Mouse (Mus musculus): ENCODE results near the gene Gse1. TPM values are rescaled to one million over a fixed set of nuclear protein-coding genes. Genes with fewer than 3 reads are reported as not detected.
A peak's percentile ranks its signal among the peaks of the same experiment; 100 is the strongest.

The Gse1 gene
- polyA plus RNA-seq, 1 experiment from 2014 or later: 6.9 TPM

DNA sequence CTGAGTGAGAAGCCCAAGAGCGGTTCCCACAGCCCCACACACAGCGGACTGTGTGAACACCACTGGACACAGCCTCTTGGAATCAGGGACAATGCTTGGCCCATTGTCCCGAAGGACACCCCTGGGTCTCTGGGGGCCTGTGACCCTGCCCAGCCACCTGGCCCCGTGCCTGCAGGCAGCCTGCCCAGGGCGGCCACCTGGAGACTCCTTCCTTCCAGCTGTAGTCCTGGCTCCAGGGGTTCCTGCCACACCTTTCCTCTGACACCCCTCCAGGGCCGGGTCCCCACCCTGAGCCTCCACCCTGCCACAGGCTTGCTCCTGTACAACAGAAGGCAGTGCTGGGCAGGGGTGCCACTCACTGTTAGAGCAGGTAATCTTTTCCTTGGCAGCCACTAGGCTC is 39.7 kb upstream of the Gse1 start:
- peaks cover 47% of the 10 kb centered on the region for H3K4me1 ChIP-seq (ENCODE audit: control insufficient read depth, insufficient read depth, low read length)
- no peak for ATAC-seq (ENCODE audit: insufficient read depth, low FRiP score)
- WGBS: 82% methylated on average over 6 of the region's 6 CpGs

DNA sequence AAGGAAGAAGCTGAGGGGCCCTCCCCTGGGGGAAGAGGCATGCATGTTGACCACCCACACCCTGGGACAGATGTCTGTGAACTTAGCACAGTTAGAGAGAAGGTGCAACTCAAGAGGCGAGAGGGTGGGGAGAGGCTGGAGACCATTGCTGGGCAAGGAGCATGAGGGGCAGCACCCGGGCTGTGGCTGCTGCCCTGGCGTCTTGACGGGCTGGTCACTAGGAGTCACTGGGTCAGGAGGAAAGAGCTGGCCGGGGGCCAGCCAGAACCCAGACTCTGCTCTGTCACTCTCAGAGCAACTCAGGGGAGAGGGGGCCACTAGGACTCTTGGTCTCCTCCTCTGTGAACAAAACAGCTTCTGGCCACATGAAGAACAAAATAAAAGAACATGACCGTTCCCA is 38.8 kb upstream of the Gse1 start:
- Histone ChIP-seq H3K4me3 (replicated peaks; ENCODE audit: low read length) (no peak overlapping the region), H3K4me1 (ENCODE audit: control insufficient read depth, insufficient read depth, low read length) (peaks cover 40% of the 10 kb centered on the region), H3K4me2 (ENCODE audit: low read depth, low read length) (no peak overlapping the region), H3K36me3 (ENCODE audit: control insufficient read depth, insufficient read depth, low read length) (no peaks in the 10 kb centered on the region), H3K27me3 (ENCODE audit: control insufficient read depth, insufficient read depth, low read length) (no peaks in the 10 kb centered on the region), H3K27ac (ENCODE audit: low read length) (no peak overlapping the region), H3K9me3 (replicated peaks; ENCODE audit: control insufficient read depth, low read length) (no peaks in the 10 kb centered on the region), H3K9ac (ENCODE audit: low read length) (no peak overlapping the region)
- ATAC-seq (ENCODE audit: insufficient read depth, low FRiP score): no peak
- WGBS: 63% methylated on average over 6 of the region's 6 CpGs

More for the DNA sequence above, 39.7 kb upstream of the Gse1 start:
- Histone ChIP-seq H3K9me3 (replicated peaks; ENCODE audit: control insufficient read depth, low read length) (no peaks in the 10 kb centered on the region), H3K4me3 (replicated peaks; ENCODE audit: low read length) (no peak overlapping the region), H3K9ac (ENCODE audit: low read length) (no peak overlapping the region), H3K27ac (ENCODE audit: low read length) (no peak overlapping the region), H3K4me2 (ENCODE audit: low read depth, low read length) (no peak overlapping the region), H3K36me3 (ENCODE audit: control insufficient read depth, insufficient read depth, low read length) (no peaks in the 10 kb centered on the region), H3K27me3 (ENCODE audit: control insufficient read depth, insufficient read depth, low read length) (no peaks in the 10 kb centered on the region)

DNA sequence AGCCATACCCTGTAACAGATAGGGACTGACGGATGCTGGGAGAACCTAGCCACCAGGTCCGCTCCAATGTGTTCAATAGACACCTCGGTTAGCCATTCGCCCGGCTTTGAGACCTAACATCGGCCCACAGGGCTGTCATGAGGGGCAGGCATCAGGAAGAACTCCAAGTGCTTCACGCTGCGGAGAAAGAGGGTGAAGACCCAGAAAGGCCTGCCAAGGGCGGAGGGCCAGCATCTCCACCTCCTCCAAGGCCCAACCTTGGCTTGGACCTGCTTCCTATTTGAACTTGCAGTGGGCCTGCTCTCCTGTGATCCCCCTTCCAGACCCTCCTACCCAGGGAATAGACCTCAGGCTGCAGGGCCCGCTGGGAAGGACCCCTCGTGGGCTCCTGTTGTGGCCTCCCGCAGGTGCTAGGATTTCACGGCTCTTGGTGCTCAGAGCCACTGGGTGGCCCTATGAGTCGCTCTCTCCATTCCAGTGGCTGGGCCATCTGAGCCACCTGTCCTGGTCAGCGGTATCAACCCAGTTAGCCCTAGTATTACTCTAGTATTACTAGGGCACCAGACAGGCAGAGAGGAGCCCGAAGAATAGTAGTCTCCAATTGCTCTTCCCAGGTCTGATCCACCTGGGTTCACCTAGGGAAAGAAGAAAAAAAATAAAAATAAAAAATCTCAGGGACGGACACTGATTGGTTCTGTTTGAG is 38.0 kb upstream of the Gse1 start:
- 0 out of 2 replicates have a peak, but pooled peaks have one; percentile 2 for ATAC-seq (ENCODE audit: insufficient read depth, low FRiP score)
- H3K36me3 ChIP-seq (ENCODE audit: control insufficient read depth, insufficient read depth, low read length): no peaks in the 10 kb centered on the region
- no peak overlapping the region; the same call in 1 of the 2 replicates for H3K4me3 ChIP-seq (replicated peaks; ENCODE audit: low read length)
- WGBS: 79% methylated on average over 17 of the region's 17 CpGs
- peak overlapping the region; percentile 94 for H3K27ac ChIP-seq (ENCODE audit: low read length)
- H3K9me3 ChIP-seq (replicated peaks; ENCODE audit: control insufficient read depth, low read length): no peaks in the 10 kb centered on the region
- H3K9ac ChIP-seq (ENCODE audit: low read length): no peak overlapping the region
- peaks cover 33% of the 10 kb centered on the region for H3K4me1 ChIP-seq (ENCODE audit: control insufficient read depth, insufficient read depth, low read length)
- no peak overlapping the region for H3K4me2 ChIP-seq (ENCODE audit: low read depth, low read length)
- H3K27me3 ChIP-seq (ENCODE audit: control insufficient read depth, insufficient read depth, low read length): no peaks in the 10 kb centered on the region

DNA sequence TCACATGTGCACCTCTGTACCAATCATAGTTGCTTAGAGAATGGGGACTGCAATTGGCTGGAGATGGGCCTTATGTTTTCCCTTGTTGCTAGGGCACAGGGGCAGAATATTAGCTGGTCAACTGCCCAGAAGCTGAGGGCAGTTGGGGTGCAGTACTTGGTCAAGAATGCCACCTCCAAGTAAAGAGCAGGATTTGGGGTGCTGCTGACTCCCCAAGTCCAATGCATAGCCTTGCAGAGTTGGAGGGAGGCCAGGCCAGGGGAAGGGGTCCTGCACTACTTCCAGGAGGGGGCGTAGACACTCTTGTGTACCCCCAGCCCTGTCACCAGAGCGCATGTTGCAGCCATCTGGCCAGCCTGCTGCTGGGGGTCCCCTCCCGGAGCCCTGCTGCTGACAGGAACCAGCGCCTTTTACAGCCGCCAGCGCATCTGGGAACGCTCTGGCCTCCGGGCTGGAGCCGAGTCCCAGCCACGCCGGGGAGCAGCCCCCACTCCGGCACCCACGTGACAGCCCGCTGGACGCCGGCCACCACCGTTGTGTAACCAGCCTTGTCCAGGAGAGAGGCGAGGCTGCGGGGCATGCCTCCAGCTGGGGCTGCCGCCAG is 37.3 kb upstream of the Gse1 start:
- peak overlapping the region; percentile 47 for H3K4me2 ChIP-seq (ENCODE audit: low read depth, low read length)
- H3K9ac ChIP-seq (ENCODE audit: low read length): peak overlapping the region; percentile 58
- H3K27ac ChIP-seq (ENCODE audit: low read length): peak overlapping the region; percentile 94
- no peaks in the 10 kb centered on the region for H3K36me3 ChIP-seq (ENCODE audit: control insufficient read depth, insufficient read depth, low read length)
- ATAC-seq (ENCODE audit: insufficient read depth, low FRiP score): peak; percentile 87
- peak overlapping the region; percentile 17; the same call in 1 of the 2 replicates for H3K4me3 ChIP-seq (replicated peaks; ENCODE audit: low read length)
- peaks cover 27% of the 10 kb centered on the region for H3K4me1 ChIP-seq (ENCODE audit: control insufficient read depth, insufficient read depth, low read length)
- WGBS: 41% methylated on average over 19 of the region's 20 CpGs
- no peaks in the 10 kb centered on the region for H3K9me3 ChIP-seq (replicated peaks; ENCODE audit: control insufficient read depth, low read length)
- no peaks in the 10 kb centered on the region for H3K27me3 ChIP-seq (ENCODE audit: control insufficient read depth, insufficient read depth, low read length)

DNA sequence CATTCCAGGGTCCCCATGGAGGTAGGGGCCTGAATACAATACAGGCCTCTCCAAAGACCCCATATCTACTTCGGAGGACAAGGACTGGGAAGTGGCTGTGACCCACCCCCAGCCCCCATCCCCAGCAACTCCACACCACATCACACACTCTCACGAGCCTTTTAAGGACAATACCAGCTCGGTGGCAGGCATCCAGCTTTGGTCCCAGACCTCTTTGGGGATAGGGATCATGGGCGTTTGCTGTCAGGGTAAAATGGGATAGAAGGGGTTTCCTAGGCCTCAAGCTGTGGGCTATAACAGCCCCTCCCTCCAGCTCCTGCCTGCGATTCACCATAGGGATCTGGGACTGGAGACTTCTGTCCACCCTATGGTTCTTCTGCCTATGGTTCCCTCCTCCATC is 36.6 kb upstream of the Gse1 start:
- H3K27ac ChIP-seq (ENCODE audit: low read length): peak overlapping the region; percentile 94
- no peak for ATAC-seq (ENCODE audit: insufficient read depth, low FRiP score)

DNA sequence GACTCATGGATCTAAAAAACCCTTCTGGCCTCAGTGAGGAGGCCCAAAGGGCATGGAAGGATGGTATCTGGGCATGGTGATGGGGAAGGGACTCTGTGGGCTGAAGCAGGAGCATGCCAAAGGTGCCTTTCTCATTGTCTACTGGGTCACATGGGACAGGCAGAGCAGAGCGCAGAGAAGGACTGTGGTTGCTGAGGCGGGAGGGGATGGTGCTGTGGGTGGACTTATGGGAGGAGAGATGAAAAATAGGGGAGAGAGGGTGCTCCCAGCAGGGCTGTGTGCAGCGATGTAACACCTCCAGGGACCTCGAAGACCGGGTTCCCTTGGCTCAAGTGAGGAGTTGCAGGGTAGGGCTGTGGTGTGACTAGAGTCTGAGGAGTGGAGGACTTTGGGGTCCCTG is 36.1 kb upstream of the Gse1 start:
- H3K27me3 ChIP-seq (ENCODE audit: control insufficient read depth, insufficient read depth, low read length): no peaks in the 10 kb centered on the region
- no peaks in the 10 kb centered on the region for H3K9me3 ChIP-seq (replicated peaks; ENCODE audit: control insufficient read depth, low read length)
- no peak overlapping the region for H3K9ac ChIP-seq (ENCODE audit: low read length)
- H3K27ac ChIP-seq (ENCODE audit: low read length): peak overlapping the region; percentile 94; the same call in 1 of the 2 replicates
- no peak overlapping the region for H3K4me2 ChIP-seq (ENCODE audit: low read depth, low read length)
- no peak overlapping the region for H3K4me3 ChIP-seq (replicated peaks; ENCODE audit: low read length)
- peaks cover 14% of the 10 kb centered on the region for H3K4me1 ChIP-seq (ENCODE audit: control insufficient read depth, insufficient read depth, low read length)
- WGBS: 98% methylated on average over 5 of the region's 5 CpGs
- no peaks in the 10 kb centered on the region for H3K36me3 ChIP-seq (ENCODE audit: control insufficient read depth, insufficient read depth, low read length)
- ATAC-seq (ENCODE audit: insufficient read depth, low FRiP score): no peak

More for the DNA sequence above, 36.6 kb upstream of the Gse1 start:
- Histone ChIP-seq H3K36me3 (ENCODE audit: control insufficient read depth, insufficient read depth, low read length) (no peaks in the 10 kb centered on the region), H3K9ac (ENCODE audit: low read length) (peak overlapping the region; percentile 58; the same call in 1 of the 2 replicates), H3K4me3 (replicated peaks; ENCODE audit: low read length) (no peak overlapping the region), H3K9me3 (replicated peaks; ENCODE audit: control insufficient read depth, low read length) (no peaks in the 10 kb centered on the region), H3K4me1 (ENCODE audit: control insufficient read depth, insufficient read depth, low read length) (peaks cover 19% of the 10 kb centered on the region), H3K27me3 (ENCODE audit: control insufficient read depth, insufficient read depth, low read length) (no peaks in the 10 kb centered on the region), H3K4me2 (ENCODE audit: low read depth, low read length) (peak overlapping the region; percentile 47)
- WGBS: 60% methylated on average over 5 of the region's 5 CpGs

DNA sequence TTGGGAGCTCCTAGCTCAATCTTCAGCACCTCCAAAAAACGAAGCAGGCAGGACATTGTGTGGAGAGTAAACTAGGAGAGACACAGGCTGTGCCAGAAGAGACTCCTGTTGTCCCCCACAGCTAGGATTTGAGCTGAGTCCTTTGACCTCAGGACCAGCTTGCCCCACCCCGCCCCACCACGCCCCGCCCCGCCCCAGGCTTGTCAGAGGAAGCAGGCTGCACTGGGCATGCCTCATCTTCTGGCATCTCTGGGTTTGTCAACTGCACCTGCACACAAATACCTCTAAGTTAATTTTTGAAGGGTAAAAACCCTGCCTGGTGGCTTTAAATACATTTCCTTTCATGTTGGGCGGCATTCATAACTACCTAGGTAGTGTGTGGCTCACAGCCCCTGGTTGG is 26.9 kb upstream of the Gse1 start:
- Histone ChIP-seq H3K4me3 (replicated peaks; ENCODE audit: low read length) (no peak overlapping the region), H3K9ac (ENCODE audit: low read length) (no peak overlapping the region), H3K4me2 (ENCODE audit: low read depth, low read length) (no peak overlapping the region), H3K4me1 (ENCODE audit: control insufficient read depth, insufficient read depth, low read length) (peaks cover 13% of the 10 kb centered on the region), H3K9me3 (replicated peaks; ENCODE audit: control insufficient read depth, low read length) (peaks cover 8% of the 10 kb centered on the region; the same call in 1 of the 2 replicates), H3K27ac (ENCODE audit: low read length) (no peak overlapping the region), H3K27me3 (ENCODE audit: control insufficient read depth, insufficient read depth, low read length) (no peaks in the 10 kb centered on the region), H3K36me3 (ENCODE audit: control insufficient read depth, insufficient read depth, low read length) (no peaks in the 10 kb centered on the region)
- 75% methylated on average over 6 of the region's 6 CpGs for WGBS
- ATAC-seq (ENCODE audit: insufficient read depth, low FRiP score): no peak

DNA sequence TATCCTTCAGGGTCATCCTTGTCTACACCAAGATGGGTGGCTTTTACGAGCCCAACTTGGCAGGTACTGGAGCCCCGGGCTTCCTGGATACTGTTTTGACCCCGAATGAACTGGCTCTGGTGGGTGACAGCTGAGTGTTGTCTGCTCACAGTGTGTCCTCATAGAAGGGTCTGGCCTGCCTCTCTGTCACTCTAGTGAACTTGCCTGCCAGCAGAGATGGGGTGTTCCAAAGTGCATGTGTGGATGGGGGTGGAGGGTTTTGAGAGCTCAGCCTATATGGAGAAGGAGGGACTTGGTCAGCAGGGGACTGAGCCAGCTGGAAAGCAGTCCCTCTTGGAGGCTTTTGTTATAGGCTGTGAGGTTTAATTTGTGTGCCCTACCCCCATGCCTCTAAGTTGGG is 25.7 kb upstream of the Gse1 start:
- Histone ChIP-seq H3K4me3 (replicated peaks; ENCODE audit: low read length) (no peak overlapping the region), H3K27ac (ENCODE audit: low read length) (peak overlapping the region; percentile 23; the same call in 1 of the 2 replicates), H3K36me3 (ENCODE audit: control insufficient read depth, insufficient read depth, low read length) (no peaks in the 10 kb centered on the region), H3K9ac (ENCODE audit: low read length) (no peak overlapping the region), H3K4me2 (ENCODE audit: low read depth, low read length) (no peak overlapping the region), H3K4me1 (ENCODE audit: control insufficient read depth, insufficient read depth, low read length) (peaks cover 13% of the 10 kb centered on the region), H3K27me3 (ENCODE audit: control insufficient read depth, insufficient read depth, low read length) (no peaks in the 10 kb centered on the region), H3K9me3 (replicated peaks; ENCODE audit: control insufficient read depth, low read length) (peaks cover 8% of the 10 kb centered on the region; the same call in 1 of the 2 replicates)
- 42% methylated on average over 3 of the region's 3 CpGs for WGBS
- ATAC-seq (ENCODE audit: insufficient read depth, low FRiP score): peak; percentile 58

DNA sequence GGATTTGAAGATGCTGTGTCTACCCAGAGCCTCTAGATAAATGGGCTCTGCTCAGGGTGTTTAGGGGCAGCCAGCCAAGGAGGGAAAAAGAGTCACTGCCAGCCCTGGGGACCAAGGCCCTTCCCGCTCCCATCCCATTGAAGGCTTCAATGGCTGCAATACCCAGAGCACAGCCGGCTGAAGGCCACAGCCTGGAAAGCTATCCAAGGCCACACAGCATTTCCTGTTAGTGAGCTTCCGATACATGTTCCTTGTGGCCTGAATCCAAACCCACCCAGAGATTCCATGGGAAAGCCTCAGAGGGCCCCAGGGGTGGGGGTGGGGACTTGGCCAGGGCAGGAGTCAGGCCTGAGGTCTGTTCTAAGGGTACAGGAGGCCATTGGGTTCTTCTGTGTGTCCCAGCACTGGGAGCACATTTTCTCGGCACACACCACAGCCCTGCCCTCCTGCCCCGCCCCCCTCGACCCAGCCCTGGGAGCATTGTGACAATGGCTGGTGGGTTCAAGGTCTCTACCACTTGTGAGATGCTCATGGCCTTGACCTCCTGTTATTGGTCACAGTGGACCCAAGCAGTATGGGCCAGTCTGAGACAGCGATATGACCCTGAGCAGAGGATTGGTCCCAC is 23.4 kb upstream of the Gse1 start:
- 60% methylated on average over 7 of the region's 7 CpGs for WGBS
- ATAC-seq (ENCODE audit: insufficient read depth, low FRiP score): peak; percentile 35; the same call in 1 of the 2 replicates

More for the DNA sequence above, 23.4 kb upstream of the Gse1 start:
- H3K27ac ChIP-seq (ENCODE audit: low read length): peak overlapping the region; percentile 60
- no peaks in the 10 kb centered on the region for H3K36me3 ChIP-seq (ENCODE audit: control insufficient read depth, insufficient read depth, low read length)
- peaks cover 4% of the 10 kb centered on the region; the same call in 1 of the 2 replicates for H3K9me3 ChIP-seq (replicated peaks; ENCODE audit: control insufficient read depth, low read length)
- H3K27me3 ChIP-seq (ENCODE audit: control insufficient read depth, insufficient read depth, low read length): no peaks in the 10 kb centered on the region
- H3K9ac ChIP-seq (ENCODE audit: low read length): no peak overlapping the region
- H3K4me2 ChIP-seq (ENCODE audit: low read depth, low read length): no peak overlapping the region
- H3K4me1 ChIP-seq (ENCODE audit: control insufficient read depth, insufficient read depth, low read length): peaks cover 13% of the 10 kb centered on the region
- H3K4me3 ChIP-seq (replicated peaks; ENCODE audit: low read length): no peak overlapping the region

Data from stomach, embryonic 16.5 days (tissue).